Mouse (Mus musculus): ENCODE results near the gene Ms4a2.

Ms4a2 gene

DNA sequence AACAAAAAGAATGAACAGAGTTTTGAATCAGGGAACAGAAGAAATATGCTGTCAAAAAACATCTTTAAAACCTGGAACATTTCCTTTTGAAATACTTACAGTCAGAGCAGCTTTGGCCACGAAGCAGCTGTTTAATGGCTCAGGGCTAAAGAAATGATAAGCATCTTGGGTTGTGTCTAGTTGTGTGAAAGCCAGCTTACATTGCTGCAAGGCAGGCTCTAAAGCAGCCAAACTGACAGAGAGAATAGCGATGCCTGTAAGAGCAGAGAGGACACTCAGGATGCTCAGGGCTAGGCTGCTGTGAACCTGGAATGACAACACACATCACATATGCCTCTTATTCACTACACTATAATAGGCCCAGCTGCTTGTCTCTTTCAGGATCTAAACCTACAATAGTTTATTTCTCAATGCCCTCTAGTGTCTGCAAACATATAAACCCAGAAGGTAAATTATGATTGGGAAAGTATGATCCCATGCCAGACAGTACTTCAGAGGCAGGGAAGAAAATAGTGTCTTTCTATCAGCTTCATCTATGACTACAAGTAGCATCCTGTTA is 33.5 kb downstream of the Ms4a2 start:
- DNase-seq (ENCODE audit: low spot score in 2 of 2): no peak

DNA sequence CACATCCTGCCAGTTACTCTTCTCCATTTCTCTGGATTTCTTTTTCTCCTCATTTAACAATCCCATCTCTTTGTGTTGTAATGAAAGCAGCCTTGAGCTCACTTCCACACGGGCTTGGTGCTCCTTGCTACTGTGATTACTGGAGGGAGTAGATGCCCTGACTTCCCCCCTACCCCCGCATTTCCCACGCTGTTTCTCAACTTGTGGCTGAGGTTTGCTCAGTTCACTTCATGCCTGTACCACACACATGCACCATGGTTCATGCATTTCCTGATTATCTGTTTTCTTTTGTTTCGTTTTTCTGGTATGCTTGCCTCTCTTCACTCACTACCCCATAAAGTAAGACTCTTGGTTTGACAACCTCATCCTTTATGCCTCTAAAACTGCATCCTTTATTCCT is 34.3 kb downstream of the Ms4a2 start:
- no peak for DNase-seq (ENCODE audit: low spot score in 2 of 2)

DNA sequence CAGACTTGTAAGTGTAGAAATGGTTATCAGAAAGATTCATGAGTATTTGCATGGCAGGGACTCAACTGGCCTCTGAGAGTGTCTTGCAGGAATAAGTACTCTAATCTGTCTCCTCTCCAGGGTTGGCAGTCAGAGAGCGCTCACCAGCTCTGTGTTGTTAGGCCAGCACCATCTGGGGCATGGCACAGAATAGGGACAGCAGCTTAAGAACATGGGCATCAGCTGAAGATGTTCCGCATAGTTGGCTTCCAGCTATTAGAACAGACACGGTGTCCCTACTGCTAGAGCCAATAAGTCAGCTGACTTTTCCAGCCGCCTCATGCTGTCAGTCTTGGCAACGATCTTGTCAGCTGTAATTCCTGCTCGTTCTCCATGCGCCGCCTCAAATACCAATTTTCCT is 48.6 kb downstream of the Ms4a2 start:
- DNase-seq (ENCODE audit: low spot score in 2 of 2): no peak

All from frontal cortex, postnatal 14 days (tissue).